ENCODE assay signal across 8 mouse cellular contexts in the genomic region with DNA sequence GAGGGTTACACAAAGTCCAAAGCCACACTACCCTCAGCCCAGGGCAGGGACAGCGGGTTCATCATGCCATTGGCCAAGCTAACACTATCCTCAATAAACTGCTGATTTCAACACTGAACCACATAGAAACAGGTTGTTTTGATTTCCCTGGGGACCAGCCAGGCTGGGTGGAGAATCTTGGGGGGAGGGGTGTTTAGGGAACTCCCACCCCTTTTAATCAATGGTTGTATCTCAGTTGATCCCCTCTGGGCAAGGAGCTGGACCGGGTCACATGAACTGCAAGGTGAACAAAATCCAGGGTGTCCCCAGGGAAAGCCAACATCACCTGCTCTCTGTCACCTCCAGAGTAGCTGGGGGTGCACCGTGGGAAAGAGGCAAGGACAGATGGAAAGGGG. TPM values are rescaled to one million over a fixed set of nuclear protein-coding genes. Genes with fewer than 3 reads are reported as not detected.
DNase-seq lines count a peak whose midpoint lies in the region; ATAC-seq lines count a peak whose summit lies in the region.
"Had no signal": no experiment of that assay in that cellular context is flagged by ENCODE, and none has a peak within 500 bp of the region (broad histone marks: within the 10 kb centered on the region; RNA-seq: fewer than 3 reads in every experiment).

No protein-coding gene starts in this region.

- H3K36me3 ChIP-seq in forebrain, embryonic 11.5 days (ENCODE audit: control insufficient read depth, insufficient read depth, low read length), result no peaks in the 10 kb centered on the region
- no peaks in the 10 kb centered on the region for H3K36me3 ChIP-seq in intestine, embryonic 14.5 days (ENCODE audit: control insufficient read depth, insufficient read depth, low read length)
- 0 out of 2 replicates have a peak, but pooled peaks cover 6% of the 10 kb centered on the region for H3K36me3 ChIP-seq in neural tube, embryonic 12.5 days
- H3K36me3 ChIP-seq: liver, embryonic 15.5 days had no signal

- peak overlapping the region; percentile 72 for H3K4me3 ChIP-seq in forebrain, embryonic 11.5 days (ENCODE audit: low read depth, low read length)
- peak overlapping the region; percentile 71 for H3K4me3 ChIP-seq in intestine, embryonic 14.5 days (ENCODE audit: low read depth, low read length)
- peak overlapping the region; percentile 83 for H3K4me3 ChIP-seq in neural tube, embryonic 12.5 days

- DNase-seq in lung, adult 18-20 months, result peak; percentile 48 to 63
- no peak for DNase-seq in lung, postnatal 14 days
- DNase-seq in forebrain, embryonic 11.5 days (ENCODE audit: low spot score), result peak; percentile 58
- no peak for DNase-seq in intestine, embryonic 14.5 days (ENCODE audit: low spot score)
- no peak for DNase-seq in right cerebral cortex, postnatal 36 days (ENCODE audit: low spot score in 2 of 2)
- no peak for DNase-seq in thymus, postnatal 25 days

- no peaks in the 10 kb centered on the region for H3K27me3 ChIP-seq in forebrain, embryonic 11.5 days (ENCODE audit: control insufficient read depth, insufficient read depth, low read length)
- H3K27me3 ChIP-seq in intestine, embryonic 14.5 days (replicated peaks; ENCODE audit: control insufficient read depth, insufficient read depth, low read length), result no peaks in the 10 kb centered on the region
- H3K27me3 ChIP-seq in neural tube, embryonic 12.5 days (replicated peaks), result peaks cover 13% of the 10 kb centered on the region

- H3K4me1 ChIP-seq in forebrain, embryonic 11.5 days (replicated peaks; ENCODE audit: control insufficient read depth, insufficient read depth, low read length), result peaks cover 42% of the 10 kb centered on the region
- peaks cover 61% of the 10 kb centered on the region for H3K4me1 ChIP-seq in intestine, embryonic 14.5 days (replicated peaks; ENCODE audit: control insufficient read depth, insufficient read depth, low read length)
- H3K4me1 ChIP-seq in neural tube, embryonic 12.5 days, result peaks cover 59% of the 10 kb centered on the region

- peak overlapping the region; percentile 89 for H3K4me2 ChIP-seq in forebrain, embryonic 11.5 days (ENCODE audit: low read depth, low read length, severe bottlenecking)
- peak overlapping the region; percentile 93 for H3K4me2 ChIP-seq in intestine, embryonic 14.5 days (ENCODE audit: low read length)
- H3K4me2 ChIP-seq in neural tube, embryonic 12.5 days (replicated peaks), result peak overlapping the region; percentile 94

- no peaks in the 10 kb centered on the region for H3K9me3 ChIP-seq in forebrain, embryonic 11.5 days (ENCODE audit: control insufficient read depth, low read length)
- H3K9me3 ChIP-seq in intestine, embryonic 14.5 days (ENCODE audit: control insufficient read depth, low read length), result no peaks in the 10 kb centered on the region
- no peaks in the 10 kb centered on the region for H3K9me3 ChIP-seq in neural tube, embryonic 12.5 days
- H3K9me3 ChIP-seq: liver, embryonic 15.5 days had no signal

- H3K9ac ChIP-seq in forebrain, embryonic 11.5 days (ENCODE audit: low read length), result no peak overlapping the region
- peak overlapping the region; percentile 88 for H3K9ac ChIP-seq in intestine, embryonic 14.5 days (ENCODE audit: low read length)
- peak overlapping the region; percentile 93; the same call in 1 of the 2 replicates for H3K9ac ChIP-seq in neural tube, embryonic 12.5 days
- H3K9ac ChIP-seq: liver, embryonic 15.5 days had no signal

- ATAC-seq in forebrain, embryonic 11.5 days (replicated peaks; ENCODE audit: low FRiP score), result no peak
- no peak for ATAC-seq in intestine, embryonic 14.5 days (replicated peaks; ENCODE audit: low FRiP score, low TSS enrichment, low read depth)
- no peak for ATAC-seq in neural tube, embryonic 12.5 days (ENCODE audit: low FRiP score, low read depth)

- WGBS in forebrain, embryonic 11.5 days, result 25% methylated on average over 3 of the region's 3 CpGs
- WGBS in intestine, embryonic 14.5 days, result 34% methylated on average over 3 of the region's 3 CpGs
- 27% methylated on average over 3 of the region's 3 CpGs for WGBS in neural tube, embryonic 12.5 days

- no peak overlapping the region for H3K27ac ChIP-seq in forebrain, embryonic 11.5 days (ENCODE audit: low read depth, low read length)
- peak overlapping the region; percentile 96; the same call in 1 of the 2 replicates for H3K27ac ChIP-seq in intestine, embryonic 14.5 days (ENCODE audit: low read depth)
- H3K27ac ChIP-seq in neural tube, embryonic 12.5 days, result no peak overlapping the region
- H3K27ac ChIP-seq: liver, embryonic 15.5 days had no signal

RNA-seq across cellular contexts. Expression of gene Sulf2, which starts 2.1 kb away (rescaled TPM):
- polyA plus RNA-seq in forebrain, embryonic 11.5 days (2014; fragmentation: Nextera tagmentation; extraction: Ambion mirVana), result 97.9 and 102 TPM in 2 replicates
- 134 TPM in 2 replicates for polyA plus RNA-seq in intestine, embryonic 14.5 days (2014; fragmentation: Nextera tagmentation; extraction: Ambion mirVana)
- polyA plus RNA-seq in neural tube, embryonic 12.5 days (2016; fragmentation: Nextera tagmentation; extraction: Ambion mirVana), result 144 and 152 TPM in 2 replicates

Comparison
In these comparisons a context has a peak if more than half of its experiments do, and no peak if none do; other contexts are left out.
1. DNase-seq: peak in lung, adult 18-20 months (2 of 2) and forebrain, embryonic 11.5 days (single experiment); none in lung, postnatal 14 days (single experiment), intestine, embryonic 14.5 days (single experiment), right cerebral cortex, postnatal 36 days (0 of 2) and thymus, postnatal 25 days (single experiment).
2. Peak in every context shown above with its lines, with median percentiles within 50 percentile points of each other: H3K4me2 ChIP-seq and H3K4me3 ChIP-seq.